Mouse (Mus musculus): Measurements from ENCODE around the gene B3galnt2. TPM values are rescaled to one million over a fixed set of nuclear protein-coding genes. Genes with fewer than 3 reads are reported as not detected.

Gene B3galnt2
- total RNA-seq, 4 experiments from 2014 or later: 67.8 to 85.4 (median 73.2) TPM

Other genes with a start within 250 kb of the B3galnt2 start
- under 1 TPM in 2 of 4 experiments, not detected in 2; 0.34 to 0.92 TPM for gene Gng4, start 170.4 kb upstream of the B3galnt2 start, total RNA-seq (2022)
- 10 to 100 TPM; 13.5 to 19.2 (median 16.7) TPM for gene Tbce, start 85.2 kb downstream of the B3galnt2 start, total RNA-seq (2022)
- 10 to 100 TPM; 10.4 to 12.8 (median 11.6) TPM for gene Arid4b, start 108.8 kb downstream of the B3galnt2 start, total RNA-seq (2022)
- 10 to 100 TPM; 14.1 to 20.4 (median 16.1) TPM for gene Ggps1, start 109.0 kb downstream of the B3galnt2 start, total RNA-seq (2022)

Measured in gastrocnemius, adult 8-10 months (tissue).